Mouse (Mus musculus): ENCODE data around the gene Carmil3. TPM values are rescaled to one million over a fixed set of nuclear protein-coding genes. Genes with fewer than 3 reads are reported as not detected.

The Carmil3 gene
- total RNA-seq (2021) = 10 to 100 TPM; 68.3 to 97.6 TPM
- long read RNA-seq, experiment 1, partial matches to known transcripts = 6 of 19 reads
- long read RNA-seq, experiment 1, other reads (novel, unspliced or antisense) = 13 of 19 reads
- long read RNA-seq, experiment 2, partial matches to known transcripts = 12 of 28 reads
- long read RNA-seq, experiment 2, other reads (novel, unspliced or antisense) = 16 of 28 reads

GRCm38 (mm10) chr14:55490361-55491201 is at the start of gene Carmil3:
Gene Carmil3, plus strand, starts transcription at chr14:55490651.
- peak; percentile 83 to 88 for DNase-seq (ENCODE audit: low spot score in 2 of 2)

GRCm38 (mm10) chr14:55457693-55458092 is 32.8 kb upstream of the Carmil3 start:
- DNase-seq (ENCODE audit: low spot score in 2 of 2) = no peak

- peak; percentile 32 to 57 for DNase-seq (ENCODE audit: low spot score in 2 of 2)
These were observed 32.2 kb upstream of the Carmil3 start for GRCm38 (mm10) chr14:55458273-55458672.

- DNase-seq (ENCODE audit: low spot score in 2 of 2) = no peak
These were observed 31.7 kb upstream of the Carmil3 start for GRCm38 (mm10) chr14:55458761-55459160.

GRCm38 (mm10) chr14:55459796-55460195 is 30.7 kb upstream of the Carmil3 start:
- no peak for DNase-seq (ENCODE audit: low spot score in 2 of 2)

- peak; percentile 21 to 63 for DNase-seq (ENCODE audit: low spot score in 2 of 2)
These were observed 30.2 kb upstream of the Carmil3 start for GRCm38 (mm10) chr14:55460297-55460696.

- no peak for DNase-seq (ENCODE audit: low spot score in 2 of 2)
These were observed 28.7 kb upstream of the Carmil3 start for GRCm38 (mm10) chr14:55461757-55462156.

GRCm38 (mm10) chr14:55466481-55466880 is 24.0 kb upstream of the Carmil3 start:
- DNase-seq (ENCODE audit: low spot score in 2 of 2) = no peak

GRCm38 (mm10) chr14:55467108-55467507 is 23.3 kb upstream of the Carmil3 start:
- DNase-seq (ENCODE audit: low spot score in 2 of 2) = no peak

GRCm38 (mm10) chr14:55468301-55468741 is 22.1 kb upstream of the Carmil3 start:
- no peak for DNase-seq (ENCODE audit: low spot score in 2 of 2)

- no peak for DNase-seq (ENCODE audit: low spot score in 2 of 2)
These were observed 21.4 kb upstream of the Carmil3 start for GRCm38 (mm10) chr14:55469041-55469440.

GRCm38 (mm10) chr14:55469821-55470220 is 20.6 kb upstream of the Carmil3 start:
- DNase-seq (ENCODE audit: low spot score in 2 of 2) = no peak

- DNase-seq (ENCODE audit: low spot score in 2 of 2) = no peak
These were observed 19.6 kb upstream of the Carmil3 start for GRCm38 (mm10) chr14:55470806-55471205.

GRCm38 (mm10) chr14:55475654-55476053 is 14.8 kb upstream of the Carmil3 start:
- no peak for DNase-seq (ENCODE audit: low spot score in 2 of 2)

GRCm38 (mm10) chr14:55477421-55477820 is 13.0 kb upstream of the Carmil3 start:
- DNase-seq (ENCODE audit: low spot score in 2 of 2) = no peak

GRCm38 (mm10) chr14:55477829-55478228 is 12.6 kb upstream of the Carmil3 start:
- DNase-seq (ENCODE audit: low spot score in 2 of 2) = no peak

GRCm38 (mm10) chr14:55478651-55479599 is 11.5 kb upstream of the Carmil3 start, which contains the start of gene Dhrs4:
Gene Dhrs4, plus strand, starts transcription at chr14:55478758.
- peak; percentile 66 to 77 for DNase-seq (ENCODE audit: low spot score in 2 of 2)

- no peak for DNase-seq (ENCODE audit: low spot score in 2 of 2)
These were observed 10.8 kb upstream of the Carmil3 start for GRCm38 (mm10) chr14:55479629-55480028.

GRCm38 (mm10) chr14:55484430-55485085 is 5.9 kb upstream of the Carmil3 start:
- peak; percentile 46 to 84 for DNase-seq (ENCODE audit: low spot score in 2 of 2)

- no peak for DNase-seq (ENCODE audit: low spot score in 2 of 2)
These were observed 3.6 kb upstream of the Carmil3 start for GRCm38 (mm10) chr14:55486836-55487235.
